Mouse (Mus musculus): ENCODE data around the gene Banf2.

DNA sequence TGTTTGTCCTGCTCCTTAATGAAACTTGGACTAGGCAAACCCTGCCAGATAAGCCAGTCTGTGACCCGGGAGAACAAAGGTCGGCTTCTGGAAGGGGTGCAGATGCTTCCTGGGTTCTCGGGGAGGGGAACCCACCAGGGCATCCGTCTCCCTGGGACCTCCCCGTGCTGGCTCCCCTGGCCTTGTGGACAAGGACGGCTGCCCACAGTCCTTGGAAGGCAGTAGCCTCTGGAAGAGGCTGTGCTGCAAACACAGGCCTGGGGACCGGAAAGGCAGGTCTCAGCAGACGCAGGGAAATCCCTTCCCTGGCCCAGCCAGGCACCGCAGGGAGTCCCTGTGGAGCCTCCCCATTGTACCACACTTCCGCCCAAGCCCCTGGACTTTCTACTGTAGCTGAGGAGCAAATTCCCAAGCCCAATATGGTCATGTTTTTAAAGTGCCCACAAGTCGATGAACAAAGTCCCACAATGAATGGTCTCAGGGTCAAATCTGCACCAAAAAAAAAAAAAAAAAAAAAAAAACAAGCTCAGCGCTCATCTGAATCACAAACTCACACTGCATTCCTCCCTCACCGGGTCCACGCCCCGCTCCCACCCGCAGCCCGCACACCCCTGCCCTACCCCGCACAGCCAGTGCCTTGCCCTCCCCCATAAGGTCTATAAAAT, 53.5 kb downstream of the Banf2 start:
- TF ChIP-seq POLR2A (IDR thresholded peaks at IDR 0.05; ENCODE audit: extremely low read depth, insufficient read depth, low read length), result no peak
- no peak for TF ChIP-seq CTCF (IDR thresholded peaks at IDR 0.05; ENCODE audit: low read depth, low read length)
